Mouse (Mus musculus): ENCODE measurements around the gene Zmat5.

DNA sequence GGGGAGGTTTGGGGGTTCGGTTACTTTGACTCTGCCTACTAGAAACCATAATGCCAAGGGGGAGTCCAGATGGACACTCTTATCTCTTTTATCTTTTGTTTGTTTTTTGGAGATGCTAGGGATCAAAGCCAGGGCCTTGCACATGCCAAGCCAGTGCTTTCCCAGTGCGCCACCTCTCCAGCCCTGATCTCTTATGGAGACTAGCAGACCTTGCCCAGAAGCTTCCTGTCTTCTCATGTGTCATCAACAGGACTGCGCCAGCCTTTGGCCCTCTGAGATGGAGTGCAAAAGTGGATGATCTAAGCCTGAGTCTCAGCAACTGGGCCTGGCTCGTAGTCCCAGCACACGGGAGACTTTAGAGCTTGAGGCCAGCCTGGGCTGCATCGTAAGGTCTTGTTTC, 28.8 kb upstream of the Zmat5 start:
- TF ChIP-seq CTCF (IDR thresholded peaks at IDR 0.05; ENCODE audit: low read depth, low read length) (no peak), POLR2A (IDR thresholded peaks at IDR 0.05; ENCODE audit: borderline replicate concordance, low read depth, low read length) (no peak)

Measured in bone marrow macrophage, adult 2 months (primary cell).